Mouse (Mus musculus) hindlimb bud, embryonic 11.5 days (tissue): ENCODE data around the gene Gm813.
"Not testable (repeated sequence)": the region's sequence is repeated elsewhere in the genome, so short reads cannot be mapped to it uniquely, and the experiment has no call there.

Source experiments
- DNase-seq: peaks from one replicate; pipeline ENCODE4 v3.0.0-alpha.2; 2012; ENCODE audit warnings: low read depth, low spot score; ENCODE audit errors: extremely low spot score

The Gm813 gene

DNA sequence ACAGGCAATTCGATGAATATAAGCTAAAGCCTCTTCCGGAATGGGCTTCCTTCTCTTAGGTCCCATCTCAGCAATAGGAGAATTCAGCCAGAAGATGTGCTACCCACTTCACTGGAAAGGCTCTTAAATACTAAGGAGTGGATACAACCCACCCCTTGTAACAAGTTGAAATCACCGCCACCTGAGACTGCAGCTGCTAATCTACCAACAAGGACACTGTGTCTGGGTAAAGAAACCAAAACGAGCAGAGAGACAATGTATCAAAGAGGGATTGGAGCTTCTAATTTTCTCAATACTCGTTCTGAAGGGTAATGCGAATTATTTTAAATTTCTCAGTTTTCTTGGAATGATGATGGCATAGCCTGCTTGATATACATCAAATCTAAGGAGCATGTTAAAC is at the start of gene Gm813:
Gm813 (minus strand) TSS at position 101 of the 400 bp plus-strand sequence.
- DNase-seq = no peak

GRCm38 (mm10) chr16:58665137-58665536 is 48.4 kb upstream of the Gm813 start:
- DNase-seq = not testable (repeated sequence)

GRCm38 (mm10) chr16:58663816-58664215 is 47.0 kb upstream of the Gm813 start:
- DNase-seq = no peak

- DNase-seq = no peak
Observed at GRCm38 (mm10) chr16:58663021-58663420, 46.2 kb upstream of the Gm813 start.

GRCm38 (mm10) chr16:58662287-58662791 is 45.6 kb upstream of the Gm813 start:
- DNase-seq = no peak

DNA sequence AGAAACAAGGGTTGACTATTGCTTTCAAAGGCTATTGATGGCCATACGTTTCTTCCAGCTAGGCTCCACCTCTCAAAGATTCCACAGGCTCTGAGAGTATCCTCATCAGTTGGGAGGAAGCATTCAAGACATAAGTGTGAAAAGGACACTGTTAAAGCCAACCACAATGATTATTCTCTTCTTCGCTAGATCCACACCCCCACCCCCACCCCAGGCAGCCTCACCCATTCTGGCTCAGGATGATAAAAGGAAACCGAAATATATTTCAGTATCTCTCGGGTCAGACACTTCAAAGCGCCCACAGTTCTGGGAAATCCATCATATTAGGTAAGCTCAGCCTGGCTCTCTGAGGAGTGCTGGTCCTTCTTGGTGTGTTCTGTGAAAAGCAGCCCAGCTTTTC is 45.0 kb upstream of the Gm813 start:
- DNase-seq = no peak

DNA sequence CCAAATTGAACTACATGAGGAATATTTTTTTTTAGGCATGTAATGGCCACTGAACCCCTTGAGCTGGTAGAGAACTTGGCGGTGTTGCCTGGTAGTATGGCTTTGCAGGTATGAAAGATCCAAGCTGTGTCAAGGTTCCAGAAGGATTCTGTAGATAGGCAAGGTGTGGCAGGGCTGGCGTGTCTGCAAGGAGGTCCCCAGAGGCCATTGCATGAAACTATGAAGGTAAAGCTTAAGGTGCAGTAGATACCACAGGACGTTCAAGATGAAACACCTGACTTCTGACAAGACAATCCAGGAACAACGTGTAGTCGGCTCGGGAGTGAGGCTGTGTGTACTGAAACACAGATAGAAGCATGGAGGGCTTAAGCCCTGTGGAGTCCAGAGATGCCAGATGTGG is 41.9 kb upstream of the Gm813 start:
- no peak for DNase-seq

- no peak for DNase-seq
Observed at GRCm38 (mm10) chr16:58656526-58656925, 39.7 kb upstream of the Gm813 start.

DNA sequence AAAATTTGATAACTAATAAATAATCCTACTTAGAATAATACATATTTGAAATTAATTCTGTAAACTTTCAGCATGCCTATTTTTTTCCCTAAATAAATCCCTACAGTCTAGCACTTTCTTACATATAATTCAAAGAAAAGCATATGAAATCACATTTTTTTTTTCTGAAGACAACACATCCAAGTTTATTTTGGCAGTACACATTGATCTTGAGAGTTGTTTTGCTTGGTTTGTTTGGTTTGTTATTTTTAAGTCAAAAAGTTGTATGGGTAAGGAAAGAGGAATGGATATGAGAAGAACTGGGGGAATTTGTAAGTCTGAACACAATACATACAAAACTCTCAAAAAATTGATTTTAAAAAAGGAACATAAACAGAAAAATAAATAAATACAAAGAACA is 39.0 kb upstream of the Gm813 start:
- no peak for DNase-seq

- no peak for DNase-seq
Observed at GRCm38 (mm10) chr16:58649979-58650378, 33.2 kb upstream of the Gm813 start.

- DNase-seq = no peak
Observed at GRCm38 (mm10) chr16:58638689-58639175, 22.0 kb upstream of the Gm813 start, which contains the start of gene E330017A01Rik. E330017A01Rik (minus strand) TSS chr16:58638739.

- DNase-seq = no peak
Observed at GRCm38 (mm10) chr16:58638016-58638415, 21.2 kb upstream of the Gm813 start.

DNA sequence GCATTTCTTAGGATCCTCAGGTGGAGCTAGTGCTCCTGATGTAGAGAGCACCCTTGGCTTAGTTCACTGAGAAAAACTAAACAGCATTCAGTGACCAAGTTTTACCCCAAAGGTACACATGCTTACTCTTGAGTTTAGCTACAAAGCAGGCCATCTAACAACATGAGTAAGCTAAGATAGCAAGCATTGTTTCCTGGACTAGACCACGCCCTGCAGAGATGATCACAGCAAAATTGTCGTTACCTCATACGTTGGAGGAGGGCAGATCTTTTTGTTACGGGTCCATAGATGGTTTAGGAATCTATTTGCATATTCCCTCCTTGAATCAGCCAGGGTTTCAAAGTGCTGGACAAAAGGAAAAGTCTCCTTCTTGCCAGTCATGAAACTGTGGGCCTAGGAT is 20.7 kb upstream of the Gm813 start:
- DNase-seq = no peak

DNA sequence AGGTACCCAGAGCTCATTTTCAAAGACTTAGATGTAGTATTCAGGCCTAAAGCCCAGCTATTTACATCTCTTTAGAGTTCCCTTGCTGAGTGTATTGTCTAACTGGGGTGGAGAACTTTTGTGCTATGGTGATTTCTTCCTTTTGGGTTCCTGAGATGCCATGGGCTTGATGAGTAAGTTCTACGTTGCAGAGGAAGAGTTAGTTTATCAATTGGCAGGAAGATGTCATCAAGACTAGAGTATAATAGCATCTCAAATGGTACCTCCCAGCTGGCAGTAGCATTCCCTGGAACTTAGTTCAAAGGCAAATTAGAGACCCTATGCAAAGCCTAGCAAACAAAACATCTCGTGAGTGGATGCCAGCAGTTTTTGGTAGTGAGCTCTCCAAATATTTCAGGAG is 19.1 kb upstream of the Gm813 start:
- no peak for DNase-seq

DNA sequence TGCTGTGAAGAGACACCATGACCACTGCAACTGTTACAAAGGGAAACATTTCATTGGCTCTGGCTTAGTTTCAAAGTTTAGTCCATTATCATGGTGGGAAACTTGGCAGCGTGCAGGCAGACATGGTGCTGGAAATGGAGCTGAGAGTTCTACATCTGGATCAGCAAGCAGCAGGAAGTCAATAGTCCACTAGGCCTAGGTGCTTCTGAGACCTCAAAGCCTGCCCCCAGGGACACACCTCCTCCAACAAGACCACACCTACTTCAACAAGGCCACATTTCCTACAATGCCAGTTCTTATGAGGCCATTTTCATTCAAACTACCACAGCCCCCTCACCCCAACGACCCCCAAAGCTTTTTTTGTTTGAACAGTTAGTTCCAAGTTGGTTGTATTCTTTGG is 13.0 kb upstream of the Gm813 start:
- DNase-seq = no peak

GRCm38 (mm10) chr16:58628968-58629367 is 12.2 kb upstream of the Gm813 start:
- no peak for DNase-seq

- DNase-seq = no peak
Observed at GRCm38 (mm10) chr16:58628336-58628680, 11.5 kb upstream of the Gm813 start.

GRCm38 (mm10) chr16:58627597-58628335 is 11.0 kb upstream of the Gm813 start:
- DNase-seq = no peak

DNA sequence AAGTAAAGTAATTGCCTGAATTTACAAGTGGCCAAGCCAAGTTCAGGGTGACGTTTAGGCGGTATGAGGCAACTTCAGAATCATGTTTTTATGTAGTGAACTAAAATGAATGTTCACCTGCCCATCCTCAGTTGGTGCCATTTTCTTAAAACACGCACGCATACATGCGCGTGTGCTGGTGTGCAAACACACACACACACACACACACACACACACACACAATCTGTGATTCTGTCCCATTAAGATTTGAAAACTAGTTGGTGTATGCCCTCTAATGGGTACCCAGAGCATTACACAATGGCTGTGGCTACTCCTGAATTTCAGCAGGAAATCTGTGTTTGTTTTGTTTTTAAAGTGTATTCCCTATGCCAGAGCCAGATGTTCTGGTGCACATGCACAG is 7.2 kb upstream of the Gm813 start:
- no peak for DNase-seq

- no peak for DNase-seq
Observed at GRCm38 (mm10) chr16:58623114-58623513, 6.3 kb upstream of the Gm813 start.

GRCm38 (mm10) chr16:58622377-58622776 is 5.6 kb upstream of the Gm813 start:
- no peak for DNase-seq

- DNase-seq = no peak
Observed at GRCm38 (mm10) chr16:58617346-58617745, 568 bp upstream of the Gm813 start.

DNA sequence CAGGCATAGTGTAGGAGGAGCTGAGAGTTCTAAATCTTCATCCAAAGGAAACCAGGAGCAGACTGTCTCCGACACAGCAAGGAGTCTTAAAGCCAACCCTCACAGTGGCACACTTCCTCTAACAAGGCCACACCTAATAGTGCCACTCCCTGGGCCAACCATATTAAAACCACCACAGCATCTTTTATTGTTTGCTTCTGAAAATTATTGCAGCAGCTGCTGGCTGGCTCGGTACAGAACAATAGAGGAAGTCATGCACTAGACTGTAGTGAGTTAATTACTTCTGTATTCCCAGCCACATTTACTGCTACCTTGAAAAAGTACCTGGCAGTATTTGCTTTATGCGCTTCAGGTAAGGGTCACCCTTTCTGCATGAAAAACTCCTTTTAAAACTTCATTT is 3.8 kb downstream of the Gm813 start:
- DNase-seq = no peak
